Mouse (Mus musculus): Measurements from ENCODE around the gene Car6. TPM values are rescaled to one million over a fixed set of nuclear protein-coding genes. Genes with fewer than 3 reads are reported as not detected.

Gene Car6
- total RNA-seq, 1 experiment from 2014 or later: not detected

DNA sequence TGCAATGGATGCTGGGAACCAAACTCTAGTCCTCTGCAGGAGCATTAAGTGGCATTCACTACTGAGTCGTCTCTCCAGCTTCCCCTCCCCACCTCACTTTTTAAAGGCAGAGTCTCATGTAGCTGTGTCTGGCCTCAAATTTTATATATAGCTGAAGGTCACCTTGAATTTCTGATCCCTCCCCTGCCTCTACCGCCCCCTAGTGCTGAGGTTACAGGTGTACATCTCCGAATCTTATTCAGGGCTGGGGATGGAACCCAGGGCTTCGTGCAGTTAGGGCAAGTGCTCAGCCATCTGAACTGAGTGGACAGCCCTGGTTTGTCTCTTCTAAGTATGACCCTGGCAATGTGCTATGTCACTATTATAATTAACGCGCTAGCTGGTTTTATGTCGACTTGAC is 50.1 kb downstream of the Car6 start:
- ATAC-seq (ENCODE audit: extremely low read depth, insufficient number of reproducible peaks, low FRiP score, poor library complexity, severe bottlenecking): no peak

DNA sequence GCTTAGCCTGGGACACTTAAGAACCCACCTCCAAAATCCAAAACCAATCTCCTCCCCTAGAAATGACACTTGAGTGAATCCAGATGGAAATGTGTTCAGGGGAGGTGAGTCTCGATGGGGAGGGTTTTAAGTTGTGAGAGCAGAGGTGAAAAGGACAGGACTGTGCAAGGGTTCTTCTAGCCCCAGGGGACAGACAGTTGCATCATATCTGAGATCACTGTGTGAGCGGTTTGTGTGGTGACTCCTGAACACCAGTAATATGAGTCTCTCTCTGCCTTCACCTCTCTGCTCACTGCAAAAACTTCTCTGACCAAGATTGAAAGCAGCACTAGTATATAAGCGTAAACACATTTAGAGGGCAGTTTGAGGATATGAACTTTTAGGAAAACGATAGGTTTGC is 54.8 kb downstream of the Car6 start:
- ATAC-seq (ENCODE audit: extremely low read depth, insufficient number of reproducible peaks, low FRiP score, poor library complexity, severe bottlenecking): no peak

DNA sequence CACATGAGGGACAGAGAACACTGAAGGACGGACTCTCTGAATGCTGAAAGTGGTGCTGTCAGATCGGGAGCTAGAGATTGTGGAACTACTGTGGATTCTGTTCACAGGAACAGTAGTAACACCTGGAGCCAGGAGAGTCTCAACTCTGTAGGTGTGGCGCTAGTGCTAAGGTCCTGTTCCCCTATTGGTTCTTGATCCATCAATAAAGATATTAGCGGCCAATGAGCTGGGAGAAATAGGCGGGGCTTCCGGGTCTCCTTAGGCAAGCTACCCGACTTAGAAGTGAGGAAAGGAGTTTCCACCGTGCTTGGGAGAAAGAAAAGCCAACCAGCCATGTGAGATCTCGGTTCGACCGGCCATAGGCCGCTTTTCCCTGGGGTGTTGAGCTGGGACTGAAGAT is 56.9 kb downstream of the Car6 start:
- no peak for ATAC-seq (ENCODE audit: extremely low read depth, insufficient number of reproducible peaks, low FRiP score, poor library complexity, severe bottlenecking)

DNA sequence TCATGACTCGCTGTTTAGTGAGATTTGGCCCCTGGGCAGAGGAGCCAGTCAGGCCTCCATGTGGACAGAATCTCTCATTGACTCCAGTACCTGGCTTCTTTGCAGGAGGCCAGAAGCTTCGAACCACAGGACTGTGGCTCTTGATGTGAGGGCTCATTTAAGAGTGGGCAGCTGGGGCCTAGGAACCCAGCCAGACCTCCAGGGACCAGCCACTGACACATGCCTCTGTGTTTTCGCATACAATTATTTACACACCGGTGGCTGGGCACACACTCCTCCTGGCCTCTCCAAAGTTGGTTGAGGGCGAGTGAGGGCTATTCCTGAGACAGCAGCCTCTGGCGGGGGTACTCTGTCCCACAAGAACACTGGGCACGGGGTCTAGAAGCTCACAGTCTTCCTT is 60.8 kb downstream of the Car6 start:
- no peak for ATAC-seq (ENCODE audit: extremely low read depth, insufficient number of reproducible peaks, low FRiP score, poor library complexity, severe bottlenecking)

DNA sequence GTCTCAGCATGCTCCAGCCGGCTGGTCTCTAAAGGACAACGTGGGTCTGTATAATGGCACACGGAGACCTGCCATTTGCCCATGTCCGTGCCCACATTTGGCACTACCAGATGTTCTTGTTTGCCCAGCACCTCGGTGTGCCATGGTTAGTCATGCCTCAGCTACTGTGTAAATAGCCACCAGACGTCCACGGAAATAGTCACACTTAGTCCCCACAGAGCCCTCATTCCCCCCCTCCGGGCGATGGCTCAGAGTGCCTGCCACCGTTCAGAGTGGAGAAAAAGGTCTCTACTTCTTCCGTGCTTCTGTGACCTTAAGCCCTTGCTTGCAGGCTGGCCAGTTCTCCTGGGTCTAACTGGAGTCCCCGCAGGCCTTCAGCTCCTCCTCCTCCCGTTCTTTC is 62.0 kb downstream of the Car6 start:
- no peak for ATAC-seq (ENCODE audit: extremely low read depth, insufficient number of reproducible peaks, low FRiP score, poor library complexity, severe bottlenecking)

DNA sequence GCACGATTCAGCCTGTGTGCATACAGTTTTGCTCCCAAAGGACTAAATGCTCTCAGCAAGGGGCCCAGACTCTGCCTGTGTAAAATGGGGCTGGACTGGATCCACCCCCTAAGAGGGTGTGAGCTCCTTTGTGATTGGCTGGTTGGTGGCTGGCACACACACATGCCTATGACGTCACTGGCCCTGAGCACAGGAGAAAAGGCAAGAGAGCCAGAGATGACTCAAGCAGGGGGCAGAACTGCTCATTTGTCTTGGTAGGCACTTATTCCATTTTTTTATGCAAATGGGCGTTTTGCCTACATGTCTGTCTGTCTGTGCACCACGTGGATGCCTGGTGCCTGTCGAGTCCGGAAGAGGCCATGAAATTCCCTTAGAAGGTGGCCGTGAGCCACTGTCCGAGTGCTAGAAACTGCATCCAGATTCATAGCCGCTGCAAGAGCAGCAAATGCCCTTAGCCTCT is 63.0 kb downstream of the Car6 start:
- no peak; the same call in 1 of the 2 replicates for ATAC-seq (ENCODE audit: extremely low read depth, insufficient number of reproducible peaks, low FRiP score, poor library complexity, severe bottlenecking)

DNA sequence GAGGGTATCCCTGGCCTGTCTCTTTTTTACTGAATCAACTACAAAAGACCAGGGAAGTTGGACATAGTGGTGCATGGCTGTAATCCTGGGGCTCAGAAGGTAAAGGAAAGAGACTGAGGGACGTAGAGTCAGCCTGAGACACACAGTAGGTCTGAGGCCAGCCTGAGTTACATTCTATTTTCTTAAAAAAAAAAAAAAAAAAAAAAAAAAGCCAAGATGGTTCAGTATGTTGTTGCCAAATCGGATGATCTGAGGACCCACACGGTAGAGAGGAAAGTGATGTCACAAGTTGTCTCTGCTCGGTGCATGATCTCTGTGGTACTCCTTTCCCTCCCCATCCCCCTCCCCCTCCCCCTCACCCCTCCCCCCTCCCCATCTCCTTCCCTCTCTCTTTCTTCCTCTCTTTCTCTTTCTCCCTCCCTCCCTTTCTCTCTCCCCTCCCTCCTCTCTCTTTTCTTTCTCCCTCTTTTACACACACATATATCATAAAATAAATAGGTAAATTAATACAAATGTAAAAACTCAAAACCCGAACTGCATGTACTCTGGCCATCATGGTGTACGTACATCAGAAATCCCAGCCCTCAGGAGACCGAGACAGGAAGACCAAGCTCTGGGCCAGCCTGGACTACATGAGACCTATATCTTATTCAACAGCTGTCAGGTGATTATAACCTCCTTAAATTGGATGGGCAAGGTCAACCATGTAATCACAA is 63.6 kb downstream of the Car6 start:
- no peak for ATAC-seq (ENCODE audit: extremely low read depth, insufficient number of reproducible peaks, low FRiP score, poor library complexity, severe bottlenecking)

Other genes with a start within 250 kb of the Car6 start
- gene Spsb1, start 246.3 kb downstream of the Car6 start, total RNA-seq (2017): 0.58 and 0.74 TPM in 2 replicates
- 18.6 and 20.5 TPM in 2 replicates for gene H6pd, start 192.3 kb downstream of the Car6 start, total RNA-seq (2017)
- 0.47 and 0.61 TPM in 2 replicates for gene Gpr157, start 114.0 kb downstream of the Car6 start, total RNA-seq (2017)
- gene Slc2a5, start 82.0 kb downstream of the Car6 start, total RNA-seq (2017): not detected in 2 replicates
- not detected in 2 replicates for gene Slc2a7, start 52.4 kb downstream of the Car6 start, total RNA-seq (2017)
- 334 and 375 TPM in 2 replicates for gene Eno1, start 35.4 kb upstream of the Car6 start, total RNA-seq (2017)
- gene Rere, start 80.3 kb upstream of the Car6 start, total RNA-seq (2017): 59.2 and 59.4 TPM in 2 replicates